Mouse (Mus musculus): Measurements from ENCODE around the gene Cenpb.

GRCm38 (mm10) chr2:131221853-131222515 lies 42.1 kb upstream of the Cenpb start:
- TF ChIP-seq CHD2 (IDR thresholded peaks at IDR 0.05; ENCODE audit: low read depth, low read length) = no peak
- TF ChIP-seq MAFK (IDR thresholded peaks at IDR 0.05; ENCODE audit: insufficient read depth, low read depth, low read length) = no peak
- TF ChIP-seq HCFC1 (IDR thresholded peaks at IDR 0.05; ENCODE audit: borderline replicate concordance, insufficient read depth, low read length) = no peak
- no peak for TF ChIP-seq ZC3H11A (IDR thresholded peaks at IDR 0.05; ENCODE audit: borderline replicate concordance, low read depth, low read length)
- TF ChIP-seq ZNF384 (IDR thresholded peaks at IDR 0.05; ENCODE audit: low read depth, low read length) = no peak

Measured in ES-E14 (cell line).